Mouse (Mus musculus) megakaryocyte, embryonic 14.5 days (primary cell): Measurements from ENCODE around the gene Rapgef4.

Experiments
- FLI1 ChIP-seq: IDR thresholded peaks from 2 replicates; pipeline ENCODE4 v1.6.1; 2012; ENCODE audit warnings: low read length, inconsistent platforms, mixed read lengths
- GATA1 ChIP-seq: IDR thresholded peaks from 3 replicates; pipeline ENCODE4 v1.6.1; 2012; ENCODE audit warnings: mixed read lengths, low read length, inconsistent platforms, borderline replicate concordance

- TF ChIP-seq GATA1 (no peak), FLI1 (no peak)
These were observed 266.8 kb downstream of the Rapgef4 start for GRCm38 (mm10) chr2:72247819-72248218.
